Mouse (Mus musculus) heart, embryonic 16.5 days (tissue): ENCODE data around the gene Cdip1. TPM values are rescaled to one million over a fixed set of nuclear protein-coding genes. Genes with fewer than 3 reads are reported as not detected.

Experiments
- ATAC-seq: fragments of 200-750 bp; cut with Nextera tagmentation; replicated peaks from 2 replicates; pipeline ENCODE4 v1.8.0; 2017; ENCODE audit warnings: moderate number of reproducible peaks; ENCODE audit not compliant: insufficient read depth, low FRiP score; ENCODE audit errors: extremely low read depth
- H3K27ac ChIP-seq: fragments of 300-500 bp; sonication (generic); 2 replicates; pipeline ENCODE4 v1.5.1; 2014; ENCODE audit warnings: mild to moderate bottlenecking, low read length, control low read depth, moderate library complexity
- H3K27me3 ChIP-seq: fragments of 300-500 bp; sonication (generic); 2 replicates; pipeline ENCODE4 v1.6.1; 2014; ENCODE audit warnings: low read length, mixed read lengths; ENCODE audit not compliant: control insufficient read depth, insufficient read depth
- H3K36me3 ChIP-seq: fragments of 300-500 bp; sonication (generic); 2 replicates; pipeline ENCODE4 v1.6.1; 2014; ENCODE audit not compliant: control insufficient read depth, insufficient read depth
- H3K4me1 ChIP-seq: fragments of 300-500 bp; sonication (generic); 2 replicates; pipeline ENCODE4 v1.6.1; 2014; ENCODE audit warnings: low read length, mixed read lengths; ENCODE audit not compliant: control insufficient read depth, insufficient read depth
- H3K4me2 ChIP-seq: fragments of 300-500 bp; sonication (generic); 2 replicates; pipeline ENCODE4 v1.6.1; 2014; ENCODE audit warnings: low read depth, mild to moderate bottlenecking, control low read depth, low read length
- H3K4me3 ChIP-seq: fragments of 300-500 bp; sonication (generic); 2 replicates; pipeline ENCODE4 v1.5.1; 2014; ENCODE audit warnings: mild to moderate bottlenecking, control low read depth, low read length
- H3K9ac ChIP-seq: fragments of 300-500 bp; sonication (generic); 2 replicates; pipeline ENCODE4 v1.6.1; 2014; ENCODE audit warnings: low read length, control low read depth
- H3K9me3 ChIP-seq: fragments of 300-500 bp; sonication (generic); replicated peaks from 2 replicates; pipeline ENCODE4 v1.6.1; 2016; ENCODE audit warnings: low read length; ENCODE audit not compliant: control insufficient read depth
- WGBS: fragments of 180-500 bp; shearing (Covaris S2); extraction: QIAGEN DNeasy Blood & Tissue Kit; methylation state at CpG from one replicate; pipeline ENCODE4 v1.1.7; 2014; 5-methylcytosine and 5-hydroxymethylcytosine counted together
- polyA plus RNA-seq: library from polyadenylated mRNA; unstranded; fragments of >200 nt; fragmentation: Nextera tagmentation; extraction: Ambion mirVana; gene quantifications from 2 replicates; pipeline ENCODE4 v1.2.1, GENCODE M21; 2015

The Cdip1 gene
- polyA plus RNA-seq, 1 experiment from 2014 or later, result 119 TPM

GRCm38 (mm10) chr16:4777905-4778609, 12.0 kb downstream of the Cdip1 start:
- Histone ChIP-seq H3K27me3 (no peaks in the 10 kb centered on the region), H3K4me1 (peaks cover 48% of the 10 kb centered on the region), H3K9ac (no peak overlapping the region), H3K36me3 (peaks cover 5% of the 10 kb centered on the region), H3K27ac (no peak overlapping the region), H3K4me3 (no peak overlapping the region), H3K9me3 (no peaks in the 10 kb centered on the region), H3K4me2 (no peak overlapping the region)
- no peak for ATAC-seq
- 91% methylated on average over 4 of the region's 4 CpGs for WGBS

DNA sequence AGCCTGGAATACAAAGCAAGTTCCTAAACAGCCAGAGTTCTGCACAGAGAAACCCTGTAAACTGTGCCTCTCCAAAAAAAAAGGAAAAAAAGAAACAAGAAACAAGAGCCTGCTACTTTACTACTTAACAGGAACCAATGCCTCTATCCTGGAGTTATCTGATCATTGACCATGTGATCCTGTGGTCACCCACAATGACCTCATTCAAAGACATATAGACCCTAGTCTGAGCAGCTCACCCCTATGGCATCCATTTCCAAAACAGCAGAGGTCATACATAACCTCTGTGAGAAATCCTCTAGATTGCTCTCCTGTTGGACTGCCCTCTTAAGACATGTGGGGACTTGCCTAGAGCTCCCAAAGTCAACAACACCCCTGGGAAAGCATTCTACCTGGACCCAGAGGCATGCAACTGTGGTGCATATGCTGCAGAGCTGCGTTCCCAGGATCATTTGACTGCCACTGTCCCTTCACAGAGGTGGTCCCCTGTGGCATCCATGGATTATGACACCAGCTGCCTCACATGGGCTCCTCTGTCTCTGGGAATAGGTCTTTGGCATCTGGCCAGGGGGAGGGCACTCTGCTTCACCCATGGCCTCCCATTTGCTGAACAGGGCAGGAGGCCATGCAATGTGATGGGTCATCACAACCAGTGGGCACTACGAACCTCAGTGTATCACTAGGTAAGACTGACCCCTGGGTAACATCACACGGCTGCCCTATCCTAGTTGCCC, 12.8 kb downstream of the Cdip1 start:
- no peak overlapping the region for H3K9ac ChIP-seq
- peaks cover 46% of the 10 kb centered on the region for H3K4me1 ChIP-seq
- H3K4me2 ChIP-seq, result no peak overlapping the region
- H3K9me3 ChIP-seq, result no peaks in the 10 kb centered on the region
- H3K4me3 ChIP-seq, result no peak overlapping the region
- no peak overlapping the region for H3K27ac ChIP-seq
- peaks cover 5% of the 10 kb centered on the region; the same call in 1 of the 2 replicates for H3K36me3 ChIP-seq
- 83% methylated on average over 3 of the region's 3 CpGs for WGBS
- no peak for ATAC-seq
- no peaks in the 10 kb centered on the region for H3K27me3 ChIP-seq

- no peaks in the 10 kb centered on the region for H3K27me3 ChIP-seq
- H3K9ac ChIP-seq, result peak overlapping the region; percentile 14; the same call in 1 of the 2 replicates
- no peaks in the 10 kb centered on the region for H3K9me3 ChIP-seq
- no peak for ATAC-seq
- peak overlapping the region; percentile 71 for H3K27ac ChIP-seq
- peaks cover 27% of the 10 kb centered on the region for H3K36me3 ChIP-seq
- 6% methylated on average over 1 of the region's 1 CpGs for WGBS
- H3K4me1 ChIP-seq, result peaks cover 28% of the 10 kb centered on the region
- H3K4me3 ChIP-seq, result no peak overlapping the region
- peak overlapping the region; percentile 6; the same call in 1 of the 2 replicates for H3K4me2 ChIP-seq
These were observed 16.7 kb downstream of the Cdip1 start for GRCm38 (mm10) chr16:4773289-4773970.

DNA sequence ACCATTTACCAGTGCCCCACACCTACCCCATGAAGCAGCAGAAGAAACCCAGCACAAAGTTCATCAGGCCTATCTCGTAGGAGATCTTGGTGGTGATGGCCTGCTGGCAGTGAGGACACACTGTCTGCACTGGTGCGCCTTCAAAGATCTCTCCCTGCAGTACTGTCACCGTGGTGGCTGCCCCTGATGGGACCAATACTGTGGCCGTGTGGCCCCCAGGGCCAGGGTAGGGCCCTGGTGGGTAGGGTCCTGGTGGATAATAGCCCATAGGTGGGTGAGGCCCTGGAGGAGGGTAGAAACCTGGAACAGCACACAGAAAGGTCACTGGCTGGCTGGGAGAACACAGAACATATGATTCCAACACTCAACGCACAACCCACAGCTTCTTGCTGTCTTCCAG, 21.4 kb downstream of the Cdip1 start:
- Histone ChIP-seq H3K4me3 (no peak overlapping the region), H3K27ac (no peak overlapping the region), H3K9me3 (no peaks in the 10 kb centered on the region), H3K4me2 (no peak overlapping the region), H3K27me3 (no peaks in the 10 kb centered on the region), H3K4me1 (peaks cover 16% of the 10 kb centered on the region), H3K36me3 (peaks cover 62% of the 10 kb centered on the region), H3K9ac (no peak overlapping the region)
- no peak for ATAC-seq
- 89% methylated on average over 5 of the region's 5 CpGs for WGBS

GRCm38 (mm10) chr16:4767012-4767790, 22.9 kb downstream of the Cdip1 start:
- peaks cover 64% of the 10 kb centered on the region for H3K36me3 ChIP-seq
- 78% methylated on average over 6 of the region's 6 CpGs for WGBS

GRCm38 (mm10) chr16:4765852-4766251, 24.2 kb downstream of the Cdip1 start:
- H3K4me3 ChIP-seq, result no peak overlapping the region
- peaks cover 64% of the 10 kb centered on the region for H3K36me3 ChIP-seq
- H3K27me3 ChIP-seq, result no peaks in the 10 kb centered on the region
- 83% methylated on average over 2 of the region's 2 CpGs for WGBS
- ATAC-seq, result no peak
- peaks cover 8% of the 10 kb centered on the region for H3K4me1 ChIP-seq
- H3K4me2 ChIP-seq, result no peak overlapping the region
- H3K9me3 ChIP-seq, result no peaks in the 10 kb centered on the region
- no peak overlapping the region for H3K27ac ChIP-seq
- no peak overlapping the region for H3K9ac ChIP-seq

More at GRCm38 (mm10) chr16:4767012-4767790, 22.9 kb downstream of the Cdip1 start:
- Histone ChIP-seq H3K4me2 (no peak overlapping the region), H3K27me3 (no peaks in the 10 kb centered on the region), H3K4me3 (no peak overlapping the region), H3K9ac (no peak overlapping the region), H3K4me1 (peaks cover 3% of the 10 kb centered on the region), H3K9me3 (no peaks in the 10 kb centered on the region), H3K27ac (no peak overlapping the region)
- ATAC-seq, result no peak

DNA sequence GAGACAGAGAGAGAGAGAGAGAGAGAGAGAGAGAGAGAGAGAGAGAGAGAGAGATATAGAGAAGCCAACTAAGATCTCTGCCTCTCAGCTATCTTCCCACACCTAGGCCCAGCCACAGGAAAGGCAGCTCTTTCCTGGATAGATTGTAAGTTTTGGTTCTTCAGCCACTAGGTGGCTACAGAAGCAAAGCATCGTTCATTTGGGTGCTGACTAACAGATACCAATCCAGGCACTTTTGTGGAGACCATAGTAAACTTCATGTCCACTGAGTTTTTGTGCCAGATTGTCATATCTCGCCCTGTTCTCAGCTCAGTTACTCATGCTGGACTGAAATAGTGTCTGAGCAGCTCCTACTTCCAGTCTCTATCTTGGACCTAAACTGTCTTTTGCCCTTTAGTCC, 26.8 kb downstream of the Cdip1 start:
- peak; percentile 34; the same call in 1 of the 2 replicates for ATAC-seq
- H3K4me1 ChIP-seq, result peaks cover 16% of the 10 kb centered on the region
- 30% methylated on average over 2 of the region's 2 CpGs for WGBS
- H3K27ac ChIP-seq, result peak overlapping the region; percentile 27; the same call in 1 of the 2 replicates
- H3K4me3 ChIP-seq, result no peak overlapping the region
- H3K27me3 ChIP-seq, result no peaks in the 10 kb centered on the region
- no peaks in the 10 kb centered on the region for H3K9me3 ChIP-seq
- H3K9ac ChIP-seq, result no peak overlapping the region
- peaks cover 40% of the 10 kb centered on the region for H3K36me3 ChIP-seq
- H3K4me2 ChIP-seq, result no peak overlapping the region

DNA sequence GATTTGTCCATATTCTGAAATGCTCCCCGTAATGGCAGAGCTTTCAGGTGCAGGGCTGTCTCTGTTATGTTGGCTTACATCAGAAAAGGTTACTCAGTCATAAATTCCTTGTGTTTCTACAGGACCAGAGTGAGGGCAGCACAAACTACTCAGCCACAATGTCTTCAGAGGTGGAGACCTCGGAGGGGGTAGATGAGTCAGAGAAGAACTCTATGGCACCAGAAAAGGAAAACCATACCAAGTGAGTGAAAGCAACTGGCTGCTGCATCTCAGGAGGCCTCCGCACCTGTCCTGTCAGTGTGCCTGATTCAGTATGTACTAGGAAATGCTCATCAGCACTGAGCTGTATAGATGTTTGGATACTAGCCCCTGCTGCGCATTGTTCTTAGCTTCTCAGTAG, 27.7 kb downstream of the Cdip1 start:
- ATAC-seq, result no peak
- H3K27me3 ChIP-seq, result no peaks in the 10 kb centered on the region
- H3K4me2 ChIP-seq, result no peak overlapping the region
- H3K9me3 ChIP-seq, result no peaks in the 10 kb centered on the region
- peaks cover 19% of the 10 kb centered on the region for H3K4me1 ChIP-seq
- H3K4me3 ChIP-seq, result no peak overlapping the region
- H3K36me3 ChIP-seq, result peaks cover 33% of the 10 kb centered on the region
- WGBS, result 76% methylated on average over 4 of the region's 4 CpGs
- H3K9ac ChIP-seq, result no peak overlapping the region
- H3K27ac ChIP-seq, result no peak overlapping the region
